Mouse (Mus musculus) layer of hippocampus, postnatal 14 days (tissue): ENCODE measurements at regions not wholly inside any gene's neighbourhood (a gene's known extent, or its start where the extent isn't known, plus 50 kb on each side); places are given as distances from the start of the nearest gene placed in this dataset.

Experiments used
- DNase-seq, 2 experiments: peaks; one replicate each; pipeline ENCODE4 v3.0.0; 2021 to 2022; ENCODE audit warnings: low spot score in 2 of 2, mixed read lengths in 1 of 2

DNA sequence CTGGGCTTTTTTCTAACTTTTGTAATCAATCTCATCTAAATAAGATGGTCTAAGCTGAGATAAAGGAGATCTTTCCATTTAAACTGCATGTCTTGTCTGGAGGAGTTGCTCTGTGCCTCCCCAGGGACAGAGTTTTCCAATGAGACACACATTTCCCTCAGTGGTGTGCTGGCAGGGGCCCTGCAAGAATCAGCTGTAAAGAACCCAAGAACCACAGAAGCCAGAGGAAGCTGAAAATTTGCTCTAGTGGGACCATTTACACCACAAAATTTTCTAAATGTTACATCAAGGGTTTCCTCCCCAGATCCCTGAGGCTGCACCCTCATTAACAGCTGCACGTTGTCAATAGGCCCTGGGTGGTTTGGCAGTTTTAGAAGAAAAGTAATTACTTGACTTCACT is 301.0 kb upstream of the Ttc14 start:
- DNase-seq = no peak

GRCm38 (mm10) chr3:33508277-33508676 is 291.4 kb upstream of the Ttc14 start:
- DNase-seq = no peak

DNA sequence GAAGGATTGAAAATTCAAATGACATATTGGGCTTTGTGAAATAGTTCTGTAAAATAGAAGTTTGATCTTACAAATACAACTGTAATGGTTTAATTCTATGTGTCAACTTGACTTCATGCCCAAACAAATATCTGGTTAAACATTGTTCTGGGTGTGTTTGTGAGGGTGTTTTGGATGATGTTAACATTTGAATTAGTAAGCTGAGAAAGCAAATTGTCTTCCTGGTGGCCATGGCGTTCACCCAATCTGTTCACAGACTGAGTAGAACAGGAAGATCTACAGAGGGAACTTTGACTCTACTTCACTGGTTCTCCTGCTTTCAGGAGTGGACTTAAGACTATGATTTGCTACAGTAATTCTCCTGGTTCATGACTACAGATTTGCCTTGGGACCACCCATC is 255.5 kb upstream of the Ttc14 start:
- peak in 1 of 2 experiments; percentile 26 for DNase-seq

DNA sequence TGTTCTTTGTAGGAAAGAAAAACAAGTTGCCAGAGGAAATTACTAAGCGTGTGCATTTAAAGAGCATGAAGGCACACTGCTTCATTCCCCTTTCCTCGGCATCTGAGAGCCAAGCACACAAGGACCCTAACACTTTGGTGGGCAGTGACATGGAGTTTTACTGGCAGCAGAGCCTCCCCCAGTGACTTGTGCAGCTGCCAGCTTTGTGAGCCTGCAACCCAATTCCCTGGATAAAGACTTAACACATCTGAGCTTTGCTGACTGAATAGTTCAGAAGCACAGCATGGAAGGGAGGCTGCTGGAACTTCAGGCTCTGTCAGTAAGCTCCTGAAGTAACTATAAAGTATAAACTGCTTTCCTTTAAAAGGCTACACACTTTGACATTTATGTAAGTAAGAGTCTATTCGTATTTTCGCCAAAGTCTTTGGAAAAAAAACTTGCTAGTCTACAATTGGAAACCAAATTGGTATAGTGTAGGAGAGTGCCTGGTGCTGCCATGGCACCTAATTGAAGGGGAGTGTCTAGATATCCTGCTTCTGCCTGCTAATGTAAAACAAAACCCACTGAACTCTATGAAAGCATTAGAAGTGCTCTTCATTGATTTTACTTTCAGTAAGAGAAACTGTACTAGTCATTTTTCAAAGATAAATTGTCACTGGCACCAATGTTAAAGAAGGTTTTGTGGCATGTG is 236.8 kb upstream of the Ttc14 start:
- no peak for DNase-seq

GRCm38 (mm10) chr3:33580599-33580998 is 219.0 kb upstream of the Ttc14 start:
- DNase-seq = no peak

GRCm38 (mm10) chr3:33614206-33614605 is 185.4 kb upstream of the Ttc14 start:
- DNase-seq = no peak

- DNase-seq = no peak
These were observed 182.8 kb upstream of the Ttc14 start for GRCm38 (mm10) chr3:33616871-33617270.

- no peak for DNase-seq
These were observed 166.6 kb upstream of the Ttc14 start for GRCm38 (mm10) chr3:33632928-33633514.

DNA sequence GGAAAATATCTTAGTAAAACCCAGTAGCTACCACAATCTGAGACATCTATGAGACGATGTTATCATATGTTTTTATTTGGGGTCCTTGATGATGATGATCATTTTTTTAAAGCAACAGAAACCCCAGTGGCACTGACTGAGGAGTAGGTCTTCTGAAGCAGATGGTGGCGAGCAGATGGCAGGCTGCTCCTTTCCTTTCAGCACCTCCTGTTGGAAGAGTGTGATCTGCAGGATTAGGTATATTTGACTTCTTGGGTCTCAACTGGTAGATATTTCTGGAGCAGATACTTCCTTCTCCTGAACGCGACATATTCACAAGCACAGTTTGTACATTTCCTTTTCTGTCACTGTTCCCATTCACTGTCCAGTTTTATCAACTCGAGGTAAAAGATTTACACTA is 141.0 kb upstream of the Ttc14 start:
- peak in 1 of 2 experiments; percentile 3 for DNase-seq
